Mouse (Mus musculus) heart, embryonic 14.5 days (tissue): ENCODE measurements around the gene Pnpla2. TPM values are rescaled to one million over a fixed set of nuclear protein-coding genes. Genes with fewer than 3 reads are reported as not detected.

ENCODE experiments used
- ATAC-seq: fragments of 200-750 bp; cut with Nextera tagmentation; 2 replicates; pipeline ENCODE4 v1.8.0; 2017; ENCODE audit warnings: low read depth, moderate TSS enrichment; ENCODE audit not compliant: insufficient number of reproducible peaks, insufficient read depth, low FRiP score
- H3K27ac ChIP-seq, 2 experiments: fragments of 200-500 bp in 1 of 2; fragments of 300-500 bp in 1 of 2; sonication (generic) in 1 of 2; replicated peaks in 1 of 2; 2 replicates each; pipeline ENCODE4 v1.5.1; 2012 to 2014; ENCODE audit warnings: low read depth in 2 of 2, low read length in 2 of 2, control low read depth in 1 of 2, mild to moderate bottlenecking in 1 of 2, mixed read lengths in 1 of 2; ENCODE audit not compliant: control insufficient read depth in 1 of 2, insufficient read depth in 1 of 2
- H3K27me3 ChIP-seq: fragments of 300-500 bp; sonication (generic); 2 replicates; pipeline ENCODE4 v1.6.1; 2014; ENCODE audit warnings: mild to moderate bottlenecking, low read length, control low read depth; ENCODE audit not compliant: control insufficient read depth, insufficient read depth
- H3K36me3 ChIP-seq: fragments of 300-500 bp; sonication (generic); 2 replicates; pipeline ENCODE4 v1.6.1; 2014; ENCODE audit warnings: mild to moderate bottlenecking, control low read depth, low read length, mixed read lengths; ENCODE audit not compliant: control insufficient read depth, insufficient read depth
- H3K4me1 ChIP-seq, 2 experiments: fragments of 200-500 bp in 1 of 2; fragments of 300-500 bp in 1 of 2; sonication (generic) in 1 of 2; 2 replicates each; pipeline ENCODE4 v1.6.1; 2012 to 2014; ENCODE audit warnings: low read length in 2 of 2, control low read depth in 1 of 2, mixed read lengths in 1 of 2; ENCODE audit not compliant: control insufficient read depth in 2 of 2, insufficient read depth in 2 of 2
- H3K4me2 ChIP-seq: fragments of 300-500 bp; sonication (generic); 2 replicates; pipeline ENCODE4 v1.6.1; 2014; ENCODE audit warnings: mild to moderate bottlenecking, low read length
- H3K4me3 ChIP-seq, 2 experiments: fragments of 200-500 bp in 1 of 2; fragments of 300-500 bp in 1 of 2; sonication (generic) in 1 of 2; 2 replicates each; pipeline ENCODE4 v1.5.1; 2012 to 2014; ENCODE audit warnings: low read length in 2 of 2, mild to moderate bottlenecking in 2 of 2, control low read depth in 1 of 2, low read depth in 1 of 2, moderate library complexity in 1 of 2; ENCODE audit not compliant: control insufficient read depth in 1 of 2, insufficient read depth in 1 of 2
- H3K9ac ChIP-seq: fragments of 300-500 bp; sonication (generic); 2 replicates; pipeline ENCODE4 v1.6.1; 2014; ENCODE audit warnings: mild to moderate bottlenecking, low read length
- H3K9me3 ChIP-seq: fragments of 300-500 bp; sonication (generic); 2 replicates; pipeline ENCODE4 v1.6.1; 2016; ENCODE audit warnings: low read length, control low read depth; ENCODE audit not compliant: control insufficient read depth
- WGBS: fragments of 180-500 bp; shearing (Covaris S2); extraction: QIAGEN DNeasy Blood & Tissue Kit; methylation state at CpG from one replicate; pipeline ENCODE4 v1.1.7; 2014; 5-methylcytosine and 5-hydroxymethylcytosine counted together
- polyA plus RNA-seq: library from polyadenylated mRNA; unstranded; fragments of >200 nt; fragmentation: Nextera tagmentation; extraction: Ambion mirVana; gene quantifications from 2 replicates; pipeline ENCODE4 v1.2.1, GENCODE M21; 2014

The Pnpla2 gene
- polyA plus RNA-seq, 1 experiment from 2014 or later, result 49.0 TPM

DNA sequence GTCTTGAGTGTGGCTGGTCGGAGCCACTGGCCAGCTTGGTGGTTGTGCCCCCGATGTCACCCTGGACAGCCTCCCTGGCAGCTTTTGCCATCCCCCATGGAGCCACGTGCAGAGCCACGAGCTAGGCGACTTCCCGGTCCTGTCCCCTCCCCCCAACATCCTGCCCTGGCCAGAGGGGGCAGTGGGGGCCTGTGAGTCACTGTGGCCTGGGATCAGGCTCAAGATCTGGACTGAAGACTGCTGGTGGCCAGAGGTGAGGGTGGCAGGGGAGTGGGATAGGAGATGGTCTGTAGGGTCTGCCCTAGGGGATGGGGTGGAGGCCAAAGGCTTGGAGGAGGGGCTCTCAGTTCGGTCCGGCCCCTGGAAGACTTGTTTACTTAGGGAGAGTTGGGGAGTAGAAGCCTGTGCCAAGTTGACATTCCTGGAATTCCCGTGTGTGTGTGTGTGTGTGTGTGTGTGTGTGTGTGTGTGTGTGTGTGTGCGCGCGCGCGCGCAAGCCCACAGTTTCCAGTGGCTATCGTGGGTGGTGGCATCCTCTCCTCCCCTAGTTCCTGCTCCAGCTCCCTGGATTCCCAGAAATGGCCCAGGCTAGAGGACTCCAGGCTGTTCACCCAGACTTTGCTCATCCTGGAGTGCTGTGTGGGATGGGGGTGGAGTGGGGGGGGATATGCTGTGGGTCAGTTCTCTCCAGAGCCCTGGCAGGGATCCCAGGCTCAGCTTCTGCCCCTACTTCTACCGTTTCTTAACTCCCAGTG, 21.4 kb downstream of the Pnpla2 start:
- ATAC-seq, result peak; percentile 67
- Histone ChIP-seq H3K4me2 (peak overlapping the region; percentile 97), H3K4me3 (peak overlapping the region; percentile 81 to 86), H3K36me3 (peaks cover 15% of the 10 kb centered on the region), H3K9ac (peak overlapping the region; percentile 86), H3K27me3 (no peaks in the 10 kb centered on the region), H3K27ac (peak overlapping the region; percentile 95 to 98), H3K9me3 (no peaks in the 10 kb centered on the region), H3K4me1 (peaks cover 35 to 51% of the 10 kb centered on the region in 2 experiments)
- WGBS, result 0% methylated on average over 17 of the region's 17 CpGs

DNA sequence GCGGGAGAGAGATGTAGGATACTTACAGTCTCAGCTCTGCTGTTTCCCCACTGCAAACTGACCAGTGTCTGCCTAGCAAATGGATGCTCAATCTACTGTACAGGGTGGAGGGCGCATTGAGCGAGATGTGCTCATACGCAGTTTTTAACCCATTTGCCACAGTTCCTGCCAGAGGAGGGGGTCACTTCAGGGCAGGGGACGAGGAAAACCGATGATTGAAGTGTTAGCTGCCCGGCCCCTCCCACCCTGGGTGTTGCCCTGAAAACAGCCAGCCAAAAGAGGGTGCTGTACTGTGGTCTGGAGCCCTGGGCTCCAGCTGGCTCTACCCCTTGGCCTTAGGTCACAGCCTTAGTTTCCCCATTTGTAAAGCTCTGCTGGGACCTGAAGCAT, 22.0 kb downstream of the Pnpla2 start:
- H3K27me3 ChIP-seq, result no peaks in the 10 kb centered on the region
- WGBS, result 12% methylated on average over 7 of the region's 7 CpGs
- ATAC-seq, result no peak
- H3K4me3 ChIP-seq, result peak overlapping the region; percentile 81 to 86
- H3K27ac ChIP-seq, result peak overlapping the region; percentile 95 to 98
- no peaks in the 10 kb centered on the region for H3K9me3 ChIP-seq
- H3K9ac ChIP-seq, result peak overlapping the region; percentile 86
- peaks cover 38 to 57% of the 10 kb centered on the region in 2 experiments for H3K4me1 ChIP-seq
- peak overlapping the region; percentile 97 for H3K4me2 ChIP-seq
- peaks cover 10% of the 10 kb centered on the region for H3K36me3 ChIP-seq

DNA sequence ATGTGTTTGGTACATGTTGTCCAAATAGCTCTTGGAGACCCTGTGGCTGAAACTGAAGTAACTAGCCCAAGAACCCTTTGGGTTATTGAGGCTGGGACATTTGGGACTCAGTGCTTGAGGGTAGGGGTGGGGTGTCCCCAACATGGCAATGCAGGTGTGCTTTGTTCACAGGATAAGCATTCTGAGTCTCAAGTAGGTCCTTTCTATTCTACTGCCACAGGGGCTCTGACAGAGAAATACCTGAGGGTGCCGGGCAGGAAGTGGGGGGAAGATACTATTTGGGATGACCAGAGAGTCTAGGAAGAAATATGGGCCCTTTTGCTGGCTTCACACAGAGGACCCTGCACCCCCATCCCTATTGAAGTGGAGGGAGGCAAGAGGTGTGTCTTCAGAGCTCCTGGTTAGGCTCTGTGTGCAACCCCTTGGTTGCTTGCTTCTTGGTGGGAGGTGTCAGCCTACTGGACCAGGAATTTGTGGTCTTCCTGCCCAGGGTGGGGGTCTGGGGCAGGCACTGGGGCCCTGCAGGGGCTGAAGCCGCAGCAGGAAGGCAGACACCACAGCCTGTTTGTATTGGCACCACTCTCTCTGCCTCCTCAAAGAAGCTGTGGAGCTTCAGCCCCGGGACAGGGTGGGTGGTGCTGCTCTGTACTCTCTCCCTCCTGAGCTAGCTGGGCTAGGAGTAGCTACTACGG, 22.7 kb downstream of the Pnpla2 start:
- H3K4me1 ChIP-seq, result peaks cover 42 to 65% of the 10 kb centered on the region in 2 experiments
- peaks cover 4% of the 10 kb centered on the region; the same call in 1 of the 2 replicates for H3K27me3 ChIP-seq
- peaks cover 3% of the 10 kb centered on the region for H3K36me3 ChIP-seq
- 0 out of 2 replicates have a peak, but pooled peaks have one; percentile 14 for ATAC-seq
- peak overlapping the region; percentile 95 to 98 for H3K27ac ChIP-seq
- 38% methylated on average over 4 of the region's 4 CpGs for WGBS
- H3K9ac ChIP-seq, result peak overlapping the region; percentile 86
- H3K9me3 ChIP-seq, result no peaks in the 10 kb centered on the region
- peak overlapping the region; percentile 97 for H3K4me2 ChIP-seq
- H3K4me3 ChIP-seq, result no peak overlapping the region

DNA sequence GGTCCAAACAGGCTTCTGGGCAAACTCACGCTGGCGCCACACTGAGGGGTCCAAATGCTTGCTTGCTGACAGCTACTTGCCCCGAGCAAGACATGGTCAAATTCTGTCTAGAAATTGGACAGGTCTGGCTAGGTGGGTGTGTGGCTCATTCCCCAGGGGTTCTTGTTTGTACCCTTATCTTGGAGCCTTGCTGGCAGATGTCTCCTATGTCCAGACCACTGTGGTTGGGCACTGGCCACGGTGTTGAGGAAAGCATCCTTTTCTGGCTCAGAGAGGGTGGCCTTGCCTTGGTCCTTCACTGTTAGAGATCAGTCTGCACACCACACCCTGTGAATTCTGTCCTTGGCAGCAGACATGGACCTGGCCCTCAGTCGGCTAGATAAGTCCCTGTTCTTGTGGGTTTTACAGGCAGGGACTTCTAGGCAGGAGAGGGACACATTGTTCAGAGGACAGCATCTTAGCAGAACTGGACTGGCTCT, 23.3 kb downstream of the Pnpla2 start:
- H3K27me3 ChIP-seq, result peaks cover 10% of the 10 kb centered on the region
- no peaks in the 10 kb centered on the region for H3K9me3 ChIP-seq
- no peak overlapping the region for H3K4me3 ChIP-seq
- H3K4me1 ChIP-seq, result peaks cover 42 to 67% of the 10 kb centered on the region in 2 experiments
- no peak for ATAC-seq
- peak overlapping the region; percentile 63 to 95 for H3K27ac ChIP-seq
- no peaks in the 10 kb centered on the region for H3K36me3 ChIP-seq
- H3K9ac ChIP-seq, result no peak overlapping the region; the same call in 1 of the 2 replicates
- 33% methylated on average over 5 of the region's 5 CpGs for WGBS
- peak overlapping the region; percentile 97 for H3K4me2 ChIP-seq

DNA sequence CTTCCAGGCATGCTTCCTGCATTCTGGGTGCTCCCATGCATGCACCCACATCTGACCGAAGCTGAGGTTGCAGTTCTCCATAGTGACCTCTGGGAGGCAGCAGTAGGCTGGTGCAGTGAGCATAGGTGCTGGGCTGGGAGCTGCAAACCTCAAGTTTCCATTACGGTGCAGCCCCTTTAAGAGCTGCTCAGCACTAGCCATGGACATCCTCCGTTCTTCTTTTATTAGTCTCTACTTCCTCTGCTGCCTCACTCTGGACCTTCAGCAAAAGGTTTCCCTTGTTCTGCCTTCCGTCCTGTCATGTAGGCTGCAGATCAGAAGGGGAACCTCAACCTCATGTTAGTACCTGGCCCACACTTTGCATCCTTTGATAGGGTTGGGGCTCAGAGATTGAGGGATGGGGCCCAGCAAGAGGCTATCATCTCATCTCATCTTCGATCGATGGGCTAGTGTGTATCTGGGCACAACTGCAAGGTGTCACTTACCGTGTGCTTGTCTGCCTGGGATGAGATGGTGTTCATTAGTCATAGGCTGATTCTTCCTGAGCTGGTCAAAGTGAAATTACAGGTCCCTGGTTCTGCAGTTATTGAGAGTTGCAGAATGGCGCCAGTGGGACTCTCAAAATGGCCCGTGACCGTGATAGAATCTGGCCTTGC, 26.0 kb downstream of the Pnpla2 start:
- 9% methylated on average over 10 of the region's 10 CpGs for WGBS
- Histone ChIP-seq H3K4me2 (peak overlapping the region; percentile 100), H3K9ac (peak overlapping the region; percentile 65; the same call in 1 of the 2 replicates), H3K27ac (no peak overlapping the region), H3K36me3 (no peaks in the 10 kb centered on the region), H3K4me3 (peak overlapping the region in 1 of 2 experiments; percentile 57; a peak in 2 of 4 replicates), H3K4me1 (peaks cover 31 to 61% of the 10 kb centered on the region in 2 experiments), H3K27me3 (peaks cover 12% of the 10 kb centered on the region), H3K9me3 (no peaks in the 10 kb centered on the region)
- no peak for ATAC-seq

DNA sequence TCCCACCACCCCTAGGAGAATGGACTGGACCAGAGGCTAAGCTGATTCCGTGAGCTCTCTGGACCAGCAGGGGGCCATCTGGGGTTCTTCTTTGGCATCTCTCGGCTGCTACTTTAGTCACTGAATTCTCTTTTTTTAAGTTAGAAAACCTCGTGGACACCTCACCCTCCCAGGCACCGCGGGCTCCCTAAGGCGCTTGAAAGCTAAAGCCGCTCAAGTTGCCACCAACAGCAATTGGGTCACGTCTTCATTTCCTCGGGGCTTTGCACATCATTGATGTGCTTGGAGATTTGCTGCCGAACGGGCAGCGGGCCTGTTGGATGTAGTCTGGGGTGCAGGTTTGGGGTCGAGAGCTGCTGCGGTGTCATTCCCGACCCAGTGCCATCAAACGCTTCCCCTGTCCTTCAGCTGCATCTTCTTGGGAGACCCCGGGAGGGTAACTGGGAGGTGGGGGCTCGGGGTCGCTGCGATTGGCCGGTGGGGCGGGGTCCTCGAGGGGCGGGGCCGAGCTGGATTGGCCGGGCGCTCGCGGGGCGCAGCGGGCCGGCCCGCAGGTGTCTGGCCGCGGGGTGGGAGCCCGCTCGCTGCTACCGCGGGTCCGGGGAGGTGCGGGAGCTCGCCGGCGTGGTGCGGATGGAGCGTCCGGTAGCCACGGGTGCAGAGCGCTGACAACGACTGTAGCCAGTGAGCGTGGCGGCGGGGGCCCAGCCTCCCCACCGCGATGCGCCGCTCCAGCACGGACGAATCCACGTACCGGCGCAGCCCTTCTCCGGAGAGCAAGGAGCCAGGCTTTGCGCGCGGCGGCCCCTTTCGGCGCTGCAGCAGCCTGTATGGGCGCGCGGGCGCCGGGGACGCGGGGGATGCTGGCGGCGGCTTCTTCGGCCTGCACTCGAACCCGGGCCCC, 26.8 kb downstream of the Pnpla2 start:
- WGBS, result under 1% methylated on average over 75 of the region's 81 CpGs
- Histone ChIP-seq H3K36me3 (no peaks in the 10 kb centered on the region), H3K9ac (peak overlapping the region; percentile 65), H3K27ac (no peak overlapping the region), H3K4me1 (peaks cover 25 to 54% of the 10 kb centered on the region in 2 experiments), H3K27me3 (peaks cover 12% of the 10 kb centered on the region), H3K9me3 (no peaks in the 10 kb centered on the region), H3K4me3 (peak overlapping the region; percentile 57 to 67), H3K4me2 (peak overlapping the region; percentile 100)
- ATAC-seq, result no peak
